Mouse (Mus musculus): ENCODE measurements at regions not wholly inside any gene's neighbourhood (a gene's known extent, or its start where the extent isn't known, plus 50 kb on each side); places are given as distances from the start of the nearest gene placed in this dataset.

DNA sequence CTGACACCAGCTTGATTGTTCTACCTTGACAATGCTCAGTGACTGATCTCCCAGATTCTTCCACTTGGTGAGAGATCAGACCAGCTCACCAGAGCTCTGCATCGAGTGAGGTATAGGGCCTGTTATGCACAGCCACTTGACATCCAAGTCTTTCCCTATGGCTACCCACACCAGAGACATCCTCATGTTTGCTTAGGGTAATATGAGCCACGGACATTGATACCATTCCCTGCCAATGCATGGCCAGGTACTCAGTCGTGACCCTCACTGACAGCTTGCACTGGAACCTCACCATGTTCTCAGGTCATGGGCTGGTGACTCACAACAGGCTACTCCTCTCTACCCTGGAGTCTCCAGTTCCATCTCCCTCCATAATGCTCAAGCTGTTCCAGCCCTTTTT is 290.4 kb upstream of the Robo2 start:
- TF ChIP-seq POLR2A (IDR thresholded peaks at IDR 0.05; ENCODE audit: low read depth, low read length) (no peak), CTCF (conservative IDR thresholded peaks at IDR 0.05; ENCODE audit: insufficient read depth, insufficient read length, low read depth, low read length) (no peak)
